8 mouse cellular contexts compared by ENCODE assay signal in the genomic region with DNA sequence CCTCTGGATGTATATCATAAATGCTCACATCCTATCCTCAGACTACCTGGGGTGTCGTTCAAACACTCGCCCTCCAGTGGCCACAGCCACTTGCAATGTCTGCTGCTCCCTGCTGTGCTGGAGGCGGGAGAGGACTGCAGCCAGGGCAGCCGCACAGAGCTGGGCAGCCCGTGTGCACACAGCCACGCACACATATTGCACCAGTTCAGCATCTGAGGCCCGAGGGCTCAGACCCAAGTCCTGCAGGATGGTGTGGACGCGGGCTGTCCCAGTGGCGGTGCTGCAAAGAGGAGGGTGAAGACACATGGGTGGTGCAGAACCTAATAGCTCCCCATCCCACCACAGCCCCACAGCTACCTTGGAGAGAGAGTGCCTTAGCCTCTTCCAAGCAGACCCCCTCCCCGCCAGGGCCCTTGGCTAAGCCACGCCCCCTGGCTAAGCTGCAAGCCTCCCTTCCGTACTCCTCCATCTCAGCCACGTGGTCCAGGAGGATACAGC. TPM values are rescaled to one million over a fixed set of nuclear protein-coding genes. Genes with fewer than 3 reads are reported as not detected.
DNase-seq lines count a peak whose midpoint lies in the region; ATAC-seq and TF ChIP-seq lines count a peak whose summit lies in the region.

No protein-coding gene starts in this region.

- no peak overlapping the region for H3K27ac ChIP-seq in intestine, postnatal 0 days (ENCODE audit: low read depth, low read length)
- H3K27ac ChIP-seq in intestine, embryonic 16.5 days (ENCODE audit: low read length) = no peak overlapping the region
- H3K27ac ChIP-seq in forebrain, embryonic 10.5 days = peak overlapping the region; percentile 57
- no peak overlapping the region for H3K27ac ChIP-seq in midbrain, embryonic 11.5 days (ENCODE audit: low read depth, low read length)

- no peaks in the 10 kb centered on the region for H3K4me1 ChIP-seq in intestine, postnatal 0 days (replicated peaks; ENCODE audit: control insufficient read depth, insufficient read depth, low read length)
- no peaks in the 10 kb centered on the region for H3K4me1 ChIP-seq in intestine, embryonic 16.5 days (ENCODE audit: control insufficient read depth, insufficient read depth, low read length)
- peaks cover 62% of the 10 kb centered on the region for H3K4me1 ChIP-seq in forebrain, embryonic 10.5 days
- H3K4me1 ChIP-seq in midbrain, embryonic 11.5 days (ENCODE audit: control insufficient read depth, insufficient read depth, low read length) = peaks cover 33% of the 10 kb centered on the region

- H3K4me3 ChIP-seq in intestine, postnatal 0 days (ENCODE audit: low read depth, low read length) = no peak overlapping the region
- no peak overlapping the region for H3K4me3 ChIP-seq in intestine, embryonic 16.5 days (ENCODE audit: low read length)
- peak overlapping the region; percentile 27 for H3K4me3 ChIP-seq in forebrain, embryonic 10.5 days
- H3K4me3 ChIP-seq in midbrain, embryonic 11.5 days (ENCODE audit: low read depth, low read length) = no peak overlapping the region

- ATAC-seq in intestine, postnatal 0 days = no peak
- no peak for ATAC-seq in intestine, embryonic 16.5 days
- peak; percentile 56 for ATAC-seq in midbrain, embryonic 11.5 days (ENCODE audit: low FRiP score)

- H3K4me2 ChIP-seq in intestine, postnatal 0 days (replicated peaks; ENCODE audit: low read depth) = no peak overlapping the region
- H3K4me2 ChIP-seq in intestine, embryonic 16.5 days (ENCODE audit: low read depth, low read length) = no peak overlapping the region
- peak overlapping the region; percentile 22; the same call in 1 of the 2 replicates for H3K4me2 ChIP-seq in midbrain, embryonic 11.5 days

- H3K36me3 ChIP-seq in intestine, postnatal 0 days (ENCODE audit: control insufficient read depth, insufficient read depth) = no peaks in the 10 kb centered on the region
- H3K36me3 ChIP-seq in intestine, embryonic 16.5 days (ENCODE audit: control insufficient read depth, insufficient read depth, low read length) = no peaks in the 10 kb centered on the region
- no peaks in the 10 kb centered on the region for H3K36me3 ChIP-seq in forebrain, embryonic 10.5 days (replicated peaks)
- no peaks in the 10 kb centered on the region for H3K36me3 ChIP-seq in midbrain, embryonic 11.5 days (ENCODE audit: control insufficient read depth, insufficient read depth, low read length)

- WGBS in intestine, postnatal 0 days = 4% methylated on average over 14 of the region's 14 CpGs
- WGBS in intestine, embryonic 16.5 days = 3% methylated on average over 14 of the region's 14 CpGs
- 7% methylated on average over 14 of the region's 14 CpGs for WGBS in forebrain, embryonic 10.5 days
- WGBS in midbrain, embryonic 11.5 days = 4% methylated on average over 14 of the region's 14 CpGs

- TF ChIP-seq CTCF in intestine, postnatal 0 days (IDR thresholded peaks at IDR 0.05; ENCODE audit: low read depth) = peak; percentile 48

- no peaks in the 10 kb centered on the region for H3K27me3 ChIP-seq in intestine, postnatal 0 days (replicated peaks; ENCODE audit: control insufficient read depth, insufficient read depth, low read length)
- no peaks in the 10 kb centered on the region for H3K27me3 ChIP-seq in intestine, embryonic 16.5 days (replicated peaks; ENCODE audit: control insufficient read depth, insufficient read depth, low read length)
- H3K27me3 ChIP-seq in forebrain, embryonic 10.5 days (ENCODE audit: poor library complexity, severe bottlenecking) = peaks cover 65% of the 10 kb centered on the region
- H3K27me3 ChIP-seq in midbrain, embryonic 11.5 days (ENCODE audit: control insufficient read depth, insufficient read depth, low read length) = peaks cover 10% of the 10 kb centered on the region; the same call in 1 of the 2 replicates

- H3K9me3 ChIP-seq in intestine, postnatal 0 days (ENCODE audit: control insufficient read depth) = no peaks in the 10 kb centered on the region
- H3K9me3 ChIP-seq in intestine, embryonic 16.5 days (ENCODE audit: control insufficient read depth, low read length) = no peaks in the 10 kb centered on the region
- no peaks in the 10 kb centered on the region for H3K9me3 ChIP-seq in forebrain, embryonic 10.5 days
- no peaks in the 10 kb centered on the region for H3K9me3 ChIP-seq in midbrain, embryonic 11.5 days (ENCODE audit: control insufficient read depth, low read length)

- DNase-seq in ES-CJ7 (ENCODE audit: low read depth, low spot score) = peak; percentile 69
- no peak for DNase-seq in forebrain, embryonic 10.5 days (ENCODE audit: extremely low spot score, low spot score)
- DNase-seq in midbrain, embryonic 11.5 days (ENCODE audit: low spot score, missing footprints) = peak; percentile 90
- DNase-seq in thymus, postnatal 0 days (ENCODE audit: low spot score) = no peak
- DNase-seq in ovary, adult 18-20 months (ENCODE audit: low spot score) = no peak
- DNase-seq in thymus, postnatal 10 days (ENCODE audit: low spot score in 2 of 2) = no peak

- no peak overlapping the region for H3K9ac ChIP-seq in intestine, postnatal 0 days (ENCODE audit: low read depth, low read length)
- H3K9ac ChIP-seq in intestine, embryonic 16.5 days (ENCODE audit: low read depth, low read length) = no peak overlapping the region
- H3K9ac ChIP-seq in midbrain, embryonic 11.5 days (ENCODE audit: low read length) = 0 out of 2 replicates have a peak overlapping the region, but pooled peaks have one; percentile 4

RNA-seq across cellular contexts. Expression of a gene that starts 9.2 kb away (rescaled TPM):
- polyA plus RNA-seq in intestine, postnatal 0 days (2015; fragmentation: Nextera tagmentation; extraction: Ambion mirVana) = 0.77 and 0.81 TPM in 2 replicates
- polyA plus RNA-seq in intestine, embryonic 16.5 days (2015; fragmentation: Nextera tagmentation; extraction: Ambion mirVana) = 1.5 and 1.6 TPM in 2 replicates
- polyA plus RNA-seq in forebrain, embryonic 10.5 days (2016; fragmentation: Nextera tagmentation; extraction: Ambion mirVana) = 0.58 TPM in 2 replicates
- 0.94 and 0.95 TPM in 2 replicates for polyA plus RNA-seq in midbrain, embryonic 11.5 days (2014; fragmentation: Nextera tagmentation; extraction: Ambion mirVana)
- 0.81 and 0.96 TPM in 2 replicates for polyA plus RNA-seq in thymus, postnatal 0 days (2015; fragmentation: Nextera tagmentation; extraction: Ambion mirVana)

Comparison
In these comparisons a context has a peak if more than half of its experiments do, and no peak if none do; other contexts are left out.
1. DNase-seq: peak in ES-CJ7 (single experiment) and midbrain, embryonic 11.5 days (single experiment); none in forebrain, embryonic 10.5 days (single experiment), thymus, postnatal 0 days (single experiment), ovary, adult 18-20 months (single experiment) and thymus, postnatal 10 days (0 of 2).